In the genomic region with DNA sequence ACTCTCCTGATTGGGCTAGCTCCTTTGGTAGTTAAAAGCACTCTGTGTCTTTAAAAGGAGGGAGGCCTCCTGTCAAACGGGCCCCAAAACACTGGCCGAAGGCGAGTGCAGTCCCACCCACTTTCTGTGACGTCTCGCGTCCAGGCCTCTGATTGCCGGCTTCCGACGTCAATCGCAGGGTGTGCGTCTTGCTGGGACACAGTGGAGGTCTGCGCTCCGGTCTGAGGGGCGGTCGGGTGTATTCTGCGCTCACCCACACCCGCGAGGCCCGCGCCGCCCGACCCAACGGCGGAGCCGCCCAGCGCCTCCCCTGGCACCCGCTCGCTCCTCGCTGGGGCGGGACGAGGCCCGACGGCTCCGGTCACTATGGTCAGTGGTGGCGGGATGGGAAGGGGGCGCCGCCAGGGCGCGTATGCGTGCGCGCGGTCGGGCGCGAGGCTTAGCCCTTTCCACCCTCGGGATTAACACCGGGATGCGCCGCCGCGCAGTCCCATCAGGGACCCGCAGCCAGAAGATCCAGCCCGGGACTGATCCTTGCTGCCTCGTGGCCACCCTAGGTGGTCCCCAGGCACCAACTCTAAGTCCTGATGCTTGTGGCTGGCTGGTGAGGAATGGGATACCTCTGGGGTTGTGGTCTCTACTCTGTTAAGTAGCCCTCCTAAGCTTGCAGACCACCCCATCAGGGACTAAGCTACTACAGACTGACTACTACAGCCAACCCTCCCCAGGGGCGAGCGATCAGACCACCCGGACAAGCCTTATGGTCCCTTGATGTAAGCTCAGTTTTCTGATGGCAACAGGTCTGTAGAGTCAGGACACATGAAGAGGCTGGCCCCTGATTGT, we compare ENCODE assay signal across 8 mouse cellular contexts. TPM values are rescaled to one million over a fixed set of nuclear protein-coding genes. Genes with fewer than 3 reads are reported as not detected.
A peak's percentile ranks its signal among the peaks of the same experiment; 100 is the strongest.
DNase-seq lines count a peak whose midpoint lies in the region; ATAC-seq lines count a peak whose summit lies in the region.

TSS of gene Otub2 (plus strand) at position 178 of the 843 bp plus-strand sequence.

- under 1% methylated on average over 58 of the region's 58 CpGs for WGBS in heart, embryonic 13.5 days
- 2% methylated on average over 56 of the region's 58 CpGs for WGBS in liver, embryonic 12.5 days (ENCODE audit: insufficient replicate concordance)
- WGBS in stomach, embryonic 15.5 days = under 1% methylated on average over 58 of the region's 58 CpGs

- no peaks in the 10 kb centered on the region for H3K36me3 ChIP-seq in heart, embryonic 13.5 days
- peaks cover 19% of the 10 kb centered on the region for H3K36me3 ChIP-seq in liver, embryonic 12.5 days
- H3K36me3 ChIP-seq in stomach, embryonic 15.5 days = no peaks in the 10 kb centered on the region

- H3K27ac ChIP-seq in heart, embryonic 13.5 days (replicated peaks) = peak within 1 kb of the TSS; percentile 66
- H3K27ac ChIP-seq in liver, embryonic 12.5 days = peak within 1 kb of the TSS; percentile 91
- no peak within 1 kb of the TSS for H3K27ac ChIP-seq in stomach, embryonic 15.5 days

- H3K4me1 ChIP-seq in heart, embryonic 13.5 days = peaks cover 48% of the 10 kb centered on the region
- H3K4me1 ChIP-seq in liver, embryonic 12.5 days = peaks cover 67% of the 10 kb centered on the region
- H3K4me1 ChIP-seq in stomach, embryonic 15.5 days = no peaks in the 10 kb centered on the region

- H3K9me3 ChIP-seq in heart, embryonic 13.5 days = no peaks in the 10 kb centered on the region
- no peaks in the 10 kb centered on the region for H3K9me3 ChIP-seq in liver, embryonic 12.5 days (replicated peaks)
- no peaks in the 10 kb centered on the region for H3K9me3 ChIP-seq in stomach, embryonic 15.5 days

- DNase-seq in CD4-positive helper T cell, adult 2 months (ENCODE audit: low read depth, low spot score) = peak; percentile 84
- DNase-seq in brain, embryonic 18.5 days (ENCODE audit: low read depth, low spot score) = peak; percentile 95
- DNase-seq in kidney, postnatal 10 days = peak; percentile 98
- peak; percentile 91 to 94 for DNase-seq in natural killer cell, adult 2 months (ENCODE audit: low spot score in 2 of 2)

- H3K4me2 ChIP-seq in heart, embryonic 13.5 days = peak within 1 kb of the TSS; percentile 82
- H3K4me2 ChIP-seq in liver, embryonic 12.5 days = peak within 1 kb of the TSS; percentile 81
- peak within 1 kb of the TSS; percentile 92 for H3K4me2 ChIP-seq in stomach, embryonic 15.5 days

- H3K9ac ChIP-seq in heart, embryonic 13.5 days = peak within 1 kb of the TSS; percentile 90
- H3K9ac ChIP-seq in liver, embryonic 12.5 days = peak within 1 kb of the TSS; percentile 98
- H3K9ac ChIP-seq in stomach, embryonic 15.5 days = peak within 1 kb of the TSS; percentile 66

- no peaks in the 10 kb centered on the region for H3K27me3 ChIP-seq in heart, embryonic 13.5 days (replicated peaks)
- 0 out of 2 replicates have a peak, but pooled peaks cover 4% of the 10 kb centered on the region for H3K27me3 ChIP-seq in liver, embryonic 12.5 days (replicated peaks)
- no peaks in the 10 kb centered on the region for H3K27me3 ChIP-seq in stomach, embryonic 15.5 days (replicated peaks)

- peak; percentile 90 for ATAC-seq in erythroid progenitor cell, adult 5-6 weeks (replicated peaks; ENCODE audit: low FRiP score, poor library complexity, severe bottlenecking)
- peak; percentile 93 for ATAC-seq in heart, embryonic 13.5 days (ENCODE audit: extremely low read depth, insufficient number of reproducible peaks, low FRiP score, low TSS enrichment)
- peak; percentile 90 for ATAC-seq in liver, embryonic 12.5 days
- peak; percentile 98 for ATAC-seq in stomach, embryonic 15.5 days (ENCODE audit: insufficient read depth, low FRiP score, low read depth)

- peak within 1 kb of the TSS; percentile 73 for H3K4me3 ChIP-seq in heart, embryonic 13.5 days
- peak within 1 kb of the TSS; percentile 92 for H3K4me3 ChIP-seq in liver, embryonic 12.5 days
- peak within 1 kb of the TSS; percentile 78 for H3K4me3 ChIP-seq in stomach, embryonic 15.5 days (replicated peaks)

RNA-seq across cellular contexts. Expression of gene Otub2, which starts in this region (rescaled TPM):
- total RNA-seq in erythroid progenitor cell, adult 5-6 weeks (2015; ENCODE audit: low replicate concordance) = 28.1 and 45.4 TPM in 2 replicates
- total RNA-seq in erythroid progenitor cell, adult 5-6 weeks (2017; ENCODE audit: low replicate concordance) = 18.9 and 25.4 TPM in 2 replicates
- polyA plus RNA-seq in heart, embryonic 13.5 days (2015; fragmentation: Nextera tagmentation; extraction: Ambion mirVana) = 13.8 and 15.8 TPM in 2 replicates
- 24.2 and 26.2 TPM in 2 replicates for polyA plus RNA-seq in liver, embryonic 12.5 days (2016; fragmentation: Nextera tagmentation; extraction: Ambion mirVana)
- polyA plus RNA-seq in stomach, embryonic 15.5 days (2015; fragmentation: Nextera tagmentation; extraction: Ambion mirVana) = 7.3 and 9.2 TPM in 2 replicates
